Mouse (Mus musculus) bone marrow macrophage, adult 2 months (primary cell): ENCODE measurements around the gene Sspn.

ENCODE experiments used
- CTCF ChIP-seq: IDR thresholded peaks from 2 replicates; pipeline ENCODE4 v1.5.1; 2012; ENCODE audit warnings: low read depth, mild to moderate bottlenecking, low read length, moderate library complexity
- POLR2A ChIP-seq: IDR thresholded peaks from 2 replicates; pipeline ENCODE4 v1.6.1; 2012; ENCODE audit warnings: mild to moderate bottlenecking, low read depth, low read length, borderline replicate concordance

DNA sequence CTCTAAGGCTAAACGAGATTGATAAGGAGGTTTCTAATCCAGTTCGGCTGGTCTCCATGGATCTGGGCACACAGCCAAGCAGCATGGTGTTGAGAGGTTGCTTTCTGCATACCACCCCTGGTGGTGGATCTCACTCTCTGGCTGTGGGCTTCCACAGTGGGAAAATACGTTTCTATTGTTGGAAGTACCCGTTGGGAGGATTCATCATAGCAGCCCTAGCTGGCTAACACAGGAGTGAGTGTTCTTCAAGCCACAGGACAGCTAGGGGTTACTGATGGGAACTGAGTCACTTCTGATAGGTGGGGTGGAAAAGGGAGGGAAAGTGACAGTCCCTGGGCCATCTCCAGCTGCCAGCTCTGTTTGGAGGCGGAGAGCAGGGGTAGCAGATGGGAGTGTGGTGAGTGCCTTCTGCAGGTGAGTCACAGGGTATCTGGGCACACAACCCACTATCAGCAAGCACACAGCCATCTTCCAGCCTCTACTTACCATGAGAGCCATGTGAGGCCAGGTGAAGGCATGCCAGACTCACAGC is 77.1 kb downstream of the Sspn start:
- TF ChIP-seq CTCF (no peak), POLR2A (no peak)
